Mouse (Mus musculus): ENCODE measurements around the gene Phrf1.

GRCm38 (mm10) chr7:141205504-141205903 is 23.1 kb upstream of the Phrf1 start:
- TF ChIP-seq CTCF (IDR thresholded peaks at IDR 0.05; ENCODE audit: extremely low read depth, insufficient read depth, insufficient read length, insufficient replicate concordance), result no peak
- TF ChIP-seq POLR2A (IDR thresholded peaks at IDR 0.05; ENCODE audit: low read depth, low read length), result no peak
